Mouse (Mus musculus): ENCODE results near the gene Slc12a8.

- TF ChIP-seq EP300 (IDR thresholded peaks at IDR 0.05; ENCODE audit: low read depth) = no peak
- no peak for TF ChIP-seq CTCF (IDR thresholded peaks at IDR 0.05; ENCODE audit: low read depth)
Measured at GRCm38 (mm10) chr16:33516807-33517565, at the start of gene Slc12a8.

All from heart, postnatal 0 days (tissue).